Mouse (Mus musculus): Measurements from ENCODE around the gene Thy1. TPM values are rescaled to one million over a fixed set of nuclear protein-coding genes. Genes with fewer than 3 reads are reported as not detected.

Thy1 gene
- polyA plus RNA-seq, 1 experiment from 2014 or later = 13.0 TPM

DNA sequence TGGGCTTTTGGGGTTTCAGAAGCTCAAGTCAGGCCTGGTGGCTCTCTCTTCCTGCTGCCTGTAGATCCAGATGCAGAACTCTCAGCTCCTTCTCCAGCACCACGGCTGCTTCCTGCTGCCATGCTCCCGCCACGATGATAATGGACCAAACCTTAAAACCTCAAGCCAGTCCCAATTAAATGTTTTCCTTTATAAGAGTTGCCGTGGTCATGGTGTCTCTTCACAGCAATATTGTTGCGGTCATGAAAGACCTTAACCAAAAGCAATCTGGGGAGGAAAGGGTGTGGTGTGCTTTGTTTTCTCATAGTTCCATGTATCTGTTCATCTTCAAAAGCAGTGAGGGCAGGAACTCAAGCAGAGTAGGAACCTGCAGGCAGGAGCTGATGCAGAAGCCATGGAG lies 6.1 kb upstream of the Thy1 start:
- no peak for ATAC-seq (ENCODE audit: low FRiP score)
- Histone ChIP-seq H3K27ac (replicated peaks) (no peak overlapping the region), H3K4me3 (replicated peaks) (no peak overlapping the region), H3K36me3 (no peaks in the 10 kb centered on the region), H3K4me1 (no peaks in the 10 kb centered on the region), H3K9me3 (replicated peaks) (no peaks in the 10 kb centered on the region), H3K27me3 (replicated peaks) (peaks cover 5% of the 10 kb centered on the region), H3K4me2 (no peak overlapping the region), H3K9ac (replicated peaks) (no peak overlapping the region)
- WGBS = 94% methylated on average over 5 of the region's 5 CpGs

DNA sequence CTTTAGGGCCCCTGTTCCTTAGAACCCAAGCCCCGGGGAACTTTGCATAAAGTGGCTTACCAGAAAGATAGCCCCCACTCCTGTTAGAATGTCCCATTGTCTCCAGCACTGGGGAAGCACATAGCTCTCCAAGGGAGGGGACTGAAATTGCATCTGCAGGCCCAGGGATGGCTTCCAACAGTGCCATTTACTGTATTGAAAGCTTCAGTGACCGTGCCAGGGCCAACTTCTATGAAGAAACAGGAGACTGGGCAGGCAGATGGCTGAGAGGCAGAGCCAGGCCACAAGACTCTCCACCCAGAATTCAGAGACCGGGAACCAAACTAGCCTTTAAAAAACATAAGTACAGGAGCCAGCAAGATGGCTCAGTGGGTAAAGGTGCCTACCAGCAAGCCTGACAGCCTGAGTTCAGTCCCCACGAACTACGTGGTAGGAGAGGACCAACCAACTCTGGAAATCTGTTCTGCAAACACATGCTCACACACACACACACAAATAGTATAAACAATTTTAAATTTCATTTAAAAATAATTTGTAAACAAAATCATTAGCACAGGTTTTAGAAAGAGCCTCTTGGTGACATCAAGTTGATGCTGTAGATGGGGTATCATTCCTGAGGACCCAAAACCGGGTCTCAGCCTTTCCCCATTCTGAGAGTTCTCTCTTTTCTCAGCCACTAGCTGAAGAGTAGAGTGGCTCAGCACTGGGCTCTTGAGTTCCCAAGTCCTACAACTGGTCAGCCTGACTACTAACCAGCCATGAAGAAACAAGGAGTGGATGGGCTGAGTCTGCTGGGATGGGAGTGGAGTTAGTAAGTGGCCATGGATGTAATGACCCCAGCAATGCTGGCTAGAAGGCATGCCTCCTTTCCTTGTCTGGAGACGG lies 1.4 kb upstream of the Thy1 start:
- H3K4me1 ChIP-seq = peaks cover 19% of the 10 kb centered on the region
- H3K4me3 ChIP-seq (replicated peaks) = no peak overlapping the region
- H3K4me2 ChIP-seq = no peak overlapping the region
- no peak overlapping the region for H3K9ac ChIP-seq (replicated peaks)
- no peaks in the 10 kb centered on the region for H3K36me3 ChIP-seq
- 54% methylated on average over 7 of the region's 7 CpGs for WGBS
- no peak overlapping the region for H3K27ac ChIP-seq (replicated peaks)
- no peaks in the 10 kb centered on the region for H3K9me3 ChIP-seq (replicated peaks)
- peaks cover 29% of the 10 kb centered on the region for H3K27me3 ChIP-seq (replicated peaks)
- ATAC-seq (ENCODE audit: low FRiP score) = no peak

DNA sequence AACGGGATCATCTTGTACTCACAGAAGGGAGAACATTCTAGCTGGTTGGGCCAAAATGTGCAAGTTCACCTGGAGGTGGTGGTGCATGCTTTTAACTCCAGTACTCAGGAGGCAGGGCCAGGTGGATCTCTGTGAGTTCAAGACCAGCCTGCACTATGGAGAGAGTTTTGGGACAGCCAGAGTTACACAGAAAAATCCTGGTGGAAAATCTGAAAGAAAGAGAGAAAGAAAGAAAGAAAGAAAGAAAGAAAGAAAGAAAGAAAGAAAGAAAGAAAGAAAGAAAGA lies 846 bp upstream of the Thy1 start:
- Histone ChIP-seq H3K27ac (replicated peaks) (no peak overlapping the region), H3K9me3 (replicated peaks) (no peaks in the 10 kb centered on the region), H3K36me3 (no peaks in the 10 kb centered on the region), H3K4me3 (replicated peaks) (no peak overlapping the region), H3K27me3 (replicated peaks) (peaks cover 29% of the 10 kb centered on the region), H3K4me1 (peaks cover 19% of the 10 kb centered on the region), H3K9ac (replicated peaks) (no peak overlapping the region), H3K4me2 (no peak overlapping the region; the same call in 1 of the 2 replicates)
- 96% methylated on average over 1 of the region's 1 CpGs for WGBS
- no peak for ATAC-seq (ENCODE audit: low FRiP score)

DNA sequence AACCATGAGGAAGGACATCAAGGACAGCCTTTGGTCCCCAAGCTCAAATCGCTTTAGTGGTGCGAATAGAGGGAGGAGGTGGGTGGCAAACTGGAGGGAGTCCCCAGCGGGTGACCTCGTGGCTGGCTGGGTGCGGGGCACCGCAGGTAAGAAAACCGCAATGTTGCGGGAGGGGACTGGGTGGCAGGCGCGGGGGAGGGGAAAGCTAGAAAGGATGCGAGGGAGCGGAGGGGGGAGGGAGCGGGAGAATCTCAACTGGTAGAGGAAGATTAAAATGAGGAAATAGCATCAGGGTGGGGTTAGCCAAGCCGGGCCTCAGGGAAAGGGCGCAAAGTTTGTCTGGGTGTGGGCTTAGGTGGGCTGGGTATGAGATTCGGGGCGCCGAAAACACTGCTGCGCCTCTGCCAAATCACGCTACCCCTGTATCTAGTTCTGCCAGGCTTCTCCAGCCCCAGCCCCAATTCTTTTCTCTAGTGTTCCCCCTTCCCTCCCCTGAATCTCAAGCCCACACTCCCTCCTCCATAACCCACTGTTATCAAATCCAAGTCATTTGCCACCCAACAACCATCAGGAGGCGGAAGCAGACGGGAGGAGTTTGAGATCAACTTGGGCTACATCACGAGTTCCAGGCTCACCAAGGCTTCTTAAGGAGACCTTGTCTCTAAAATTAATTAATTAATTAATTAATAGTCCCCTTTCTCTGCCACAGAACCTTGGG lies 683 bp downstream of the Thy1 start:
- H3K4me3 ChIP-seq (replicated peaks) = peak overlapping the region; percentile 42
- WGBS = 4% methylated on average over 22 of the region's 23 CpGs
- H3K4me1 ChIP-seq = peaks cover 19% of the 10 kb centered on the region
- ATAC-seq (ENCODE audit: low FRiP score) = peak; percentile 61
- no peaks in the 10 kb centered on the region for H3K36me3 ChIP-seq
- H3K9me3 ChIP-seq (replicated peaks) = no peaks in the 10 kb centered on the region
- H3K9ac ChIP-seq (replicated peaks) = peak overlapping the region; percentile 45
- H3K27me3 ChIP-seq (replicated peaks) = peaks cover 29% of the 10 kb centered on the region
- peak overlapping the region; percentile 63 for H3K4me2 ChIP-seq
- H3K27ac ChIP-seq (replicated peaks) = no peak overlapping the region

DNA sequence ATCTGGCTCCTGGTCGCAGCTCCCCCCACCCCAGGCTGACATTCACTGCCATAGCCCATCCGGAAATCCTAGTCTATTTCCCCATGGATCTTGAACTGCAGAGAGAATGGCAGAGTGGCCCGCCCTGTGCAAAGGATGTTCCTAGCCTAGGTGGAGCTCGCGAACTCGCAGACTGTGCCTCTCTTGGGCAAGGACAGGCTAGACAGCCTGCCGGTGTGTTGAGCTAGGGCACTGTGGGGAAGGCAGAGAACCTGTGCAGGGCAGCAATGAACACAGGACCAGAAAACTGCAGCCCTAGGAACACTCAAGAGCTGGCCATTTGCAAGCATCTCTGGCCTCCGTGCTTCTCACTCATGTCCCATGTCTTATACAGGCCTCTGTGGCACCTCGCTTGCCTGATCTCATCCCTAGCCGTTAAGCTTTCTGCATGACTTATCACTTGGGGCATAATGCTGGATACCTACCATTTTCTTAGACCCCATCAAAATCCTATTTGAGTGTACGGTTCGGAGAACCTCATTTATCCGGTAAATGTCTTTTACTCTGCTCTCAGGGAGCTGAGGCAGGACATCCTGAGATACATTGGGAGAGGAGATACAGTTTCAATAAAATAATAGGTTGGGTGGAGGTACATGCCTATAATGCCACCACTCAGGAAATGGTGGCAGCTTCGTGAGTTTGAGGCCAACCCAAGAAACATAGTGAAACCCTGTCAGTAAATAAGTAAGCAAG lies 1.4 kb downstream of the Thy1 start:
- peak overlapping the region; percentile 42 for H3K4me3 ChIP-seq (replicated peaks)
- H3K36me3 ChIP-seq = no peaks in the 10 kb centered on the region
- no peak overlapping the region for H3K27ac ChIP-seq (replicated peaks)
- H3K9me3 ChIP-seq (replicated peaks) = no peaks in the 10 kb centered on the region
- H3K4me1 ChIP-seq = peaks cover 19% of the 10 kb centered on the region
- ATAC-seq (ENCODE audit: low FRiP score) = no peak
- 44% methylated on average over 14 of the region's 14 CpGs for whole genome bisulfite sequencing
- H3K9ac ChIP-seq (replicated peaks) = no peak overlapping the region
- peaks cover 29% of the 10 kb centered on the region for H3K27me3 ChIP-seq (replicated peaks)
- H3K4me2 ChIP-seq = peak overlapping the region; percentile 63

DNA sequence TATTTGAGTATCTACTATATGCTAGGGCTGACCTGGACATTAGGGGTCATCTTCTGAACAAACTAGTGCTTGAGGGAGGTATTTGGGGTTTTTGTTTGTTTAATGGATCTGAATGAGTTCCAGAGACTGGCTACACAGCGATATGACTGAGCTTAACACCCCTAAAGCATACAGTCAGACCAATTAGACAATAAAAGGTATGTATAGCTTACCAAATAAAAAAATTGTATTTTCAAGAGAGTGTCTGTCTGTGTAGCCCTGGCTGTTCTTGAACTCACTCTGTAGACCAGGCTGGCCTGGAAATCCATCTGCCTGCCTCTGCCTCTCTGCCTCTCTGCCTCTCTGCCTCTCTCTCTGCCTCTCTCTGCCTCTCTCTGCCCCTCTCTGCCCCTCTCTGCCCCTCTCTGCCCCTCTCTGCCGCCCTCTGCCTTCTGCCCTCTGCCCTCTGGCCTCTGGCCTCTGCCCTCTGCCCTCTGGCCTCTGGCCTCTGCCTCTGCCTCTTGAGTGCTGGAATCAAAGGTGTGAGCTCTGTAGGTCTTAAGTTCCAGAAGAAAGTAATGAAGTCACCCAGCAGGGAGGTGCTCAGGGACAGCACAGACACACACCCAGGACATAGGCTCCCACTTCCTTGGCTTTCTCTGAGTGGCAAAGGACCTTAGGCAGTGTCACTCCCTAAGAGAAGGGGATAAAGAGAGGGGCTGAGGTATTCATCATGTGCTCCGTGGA lies 2.1 kb downstream of the Thy1 start:
- peaks cover 29% of the 10 kb centered on the region for H3K27me3 ChIP-seq (replicated peaks)
- WGBS = 77% methylated on average over 3 of the region's 3 CpGs
- H3K4me1 ChIP-seq = peaks cover 19% of the 10 kb centered on the region

DNA sequence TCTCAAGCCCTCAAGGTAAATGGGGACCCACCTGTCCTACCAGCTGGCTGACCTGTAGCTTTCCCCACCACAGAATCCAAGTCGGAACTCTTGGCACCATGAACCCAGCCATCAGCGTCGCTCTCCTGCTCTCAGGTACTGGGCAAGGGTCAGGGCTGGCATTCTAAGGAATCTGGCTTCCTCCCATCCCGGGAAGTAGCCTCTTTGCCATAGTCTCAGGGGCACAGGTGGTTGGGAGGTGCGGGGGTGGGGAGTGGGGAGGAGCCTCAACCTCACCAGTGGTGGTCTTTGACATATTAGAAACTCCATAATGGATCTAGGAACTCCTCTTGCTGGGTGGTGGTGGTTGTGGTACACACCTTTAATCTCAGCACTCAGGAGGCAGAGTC lies 2.7 kb downstream of the Thy1 start:
- Histone ChIP-seq H3K9ac (replicated peaks) (no peak overlapping the region), H3K27ac (replicated peaks) (no peak overlapping the region), H3K4me2 (no peak overlapping the region), H3K9me3 (replicated peaks) (no peaks in the 10 kb centered on the region), H3K4me3 (replicated peaks) (no peak overlapping the region), H3K36me3 (no peaks in the 10 kb centered on the region), H3K27me3 (replicated peaks) (peaks cover 29% of the 10 kb centered on the region), H3K4me1 (peaks cover 19% of the 10 kb centered on the region)
- ATAC-seq (ENCODE audit: low FRiP score) = no peak
- 86% methylated on average over 5 of the region's 5 CpGs for WGBS

More for the DNA sequence above, 2.1 kb downstream of the Thy1 start:
- Histone ChIP-seq H3K36me3 (no peaks in the 10 kb centered on the region), H3K9ac (replicated peaks) (no peak overlapping the region), H3K4me2 (no peak overlapping the region), H3K9me3 (replicated peaks) (no peaks in the 10 kb centered on the region), H3K4me3 (replicated peaks) (no peak overlapping the region), H3K27ac (replicated peaks) (no peak overlapping the region)
- no peak for ATAC-seq (ENCODE audit: low FRiP score)

DNA sequence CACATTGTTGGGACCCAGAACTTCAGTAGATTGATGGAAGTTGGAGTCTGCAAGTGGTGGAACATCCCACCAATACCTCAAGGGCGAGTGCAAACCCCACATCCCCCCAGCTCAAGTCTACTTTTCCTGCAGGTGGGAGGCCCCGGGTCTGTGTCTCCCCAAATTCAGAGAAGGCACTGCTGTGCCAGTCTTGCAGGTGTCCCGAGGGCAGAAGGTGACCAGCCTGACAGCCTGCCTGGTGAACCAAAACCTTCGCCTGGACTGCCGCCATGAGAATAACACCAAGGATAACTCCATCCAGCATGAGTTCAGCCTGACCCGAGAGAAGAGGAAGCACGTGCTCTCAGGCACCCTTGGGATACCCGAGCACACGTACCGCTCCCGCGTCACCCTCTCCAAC lies 3.2 kb downstream of the Thy1 start:
- peaks cover 29% of the 10 kb centered on the region for H3K27me3 ChIP-seq (replicated peaks)
- H3K4me1 ChIP-seq = peaks cover 19% of the 10 kb centered on the region
- no peak overlapping the region for H3K4me2 ChIP-seq
- H3K36me3 ChIP-seq = no peaks in the 10 kb centered on the region
- WGBS = 87% methylated on average over 12 of the region's 12 CpGs
- H3K9ac ChIP-seq (replicated peaks) = no peak overlapping the region
- no peaks in the 10 kb centered on the region for H3K9me3 ChIP-seq (replicated peaks)
- ATAC-seq (ENCODE audit: low FRiP score) = no peak
- H3K4me3 ChIP-seq (replicated peaks) = no peak overlapping the region
- H3K27ac ChIP-seq (replicated peaks) = no peak overlapping the region

DNA sequence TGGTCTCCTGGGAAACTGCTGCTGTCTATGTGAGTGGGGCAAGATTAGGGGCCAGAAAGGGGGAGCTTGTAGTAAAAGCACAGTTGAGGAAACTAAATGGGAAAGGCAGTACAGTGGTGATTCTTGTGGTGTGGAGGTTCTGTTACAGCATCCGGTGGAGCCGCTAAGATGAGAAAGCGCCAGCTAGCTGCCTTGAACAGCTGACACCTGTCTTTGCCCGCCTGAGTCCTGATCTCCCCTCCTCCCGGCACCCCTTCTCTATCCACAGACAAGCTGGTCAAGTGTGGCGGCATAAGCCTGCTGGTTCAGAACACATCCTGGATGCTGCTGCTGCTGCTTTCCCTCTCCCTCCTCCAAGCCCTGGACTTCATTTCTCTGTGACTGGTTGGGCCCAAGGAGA lies 3.9 kb downstream of the Thy1 start:
- H3K27me3 ChIP-seq (replicated peaks) = peaks cover 27% of the 10 kb centered on the region
- WGBS = 77% methylated on average over 6 of the region's 6 CpGs
- H3K9me3 ChIP-seq (replicated peaks) = no peaks in the 10 kb centered on the region
- no peak overlapping the region for H3K4me2 ChIP-seq
- H3K9ac ChIP-seq (replicated peaks) = no peak overlapping the region
- H3K36me3 ChIP-seq = no peaks in the 10 kb centered on the region
- no peak overlapping the region for H3K27ac ChIP-seq (replicated peaks)
- H3K4me3 ChIP-seq (replicated peaks) = no peak overlapping the region
- peaks cover 19% of the 10 kb centered on the region for H3K4me1 ChIP-seq
- ATAC-seq (ENCODE audit: low FRiP score) = no peak

DNA sequence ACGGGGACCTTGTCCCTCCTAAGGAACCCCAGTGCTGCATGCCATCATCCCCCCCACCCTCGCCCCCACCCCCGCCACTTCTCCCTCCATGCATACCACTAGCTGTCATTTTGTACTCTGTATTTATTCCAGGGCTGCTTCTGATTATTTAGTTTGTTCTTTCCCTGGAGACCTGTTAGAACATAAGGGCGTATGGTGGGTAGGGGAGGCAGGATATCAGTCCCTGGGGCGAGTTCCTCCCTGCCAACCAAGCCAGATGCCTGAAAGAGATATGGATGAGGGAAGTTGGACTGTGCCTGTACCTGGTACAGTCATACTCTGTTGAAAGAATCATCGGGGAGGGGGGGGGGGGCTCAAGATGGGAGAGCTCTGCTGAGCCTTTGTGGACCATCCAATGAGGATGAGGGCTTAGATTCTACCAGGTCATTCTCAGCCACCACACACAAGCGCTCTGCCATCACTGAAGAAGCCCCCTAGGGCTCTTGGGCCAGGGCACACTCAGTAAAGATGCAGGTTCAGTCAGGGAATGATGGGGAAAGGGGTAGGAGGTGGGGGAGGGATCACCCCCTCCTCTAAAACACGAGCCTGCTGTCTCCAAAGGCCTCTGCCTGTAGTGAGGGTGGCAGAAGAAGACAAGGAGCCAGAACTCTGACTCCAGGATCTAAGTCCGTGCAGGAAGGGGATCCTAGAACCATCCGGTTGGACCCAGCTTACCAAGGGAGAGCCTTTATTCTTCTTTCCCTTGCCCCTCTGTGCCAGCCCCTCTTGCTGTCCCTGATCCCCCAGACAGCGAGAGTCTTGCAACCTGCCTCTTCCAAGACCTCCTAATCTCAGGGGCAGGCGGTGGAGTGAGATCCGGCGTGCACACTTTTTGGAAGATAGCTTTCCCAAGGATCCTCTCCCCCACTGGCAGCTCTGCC lies 4.6 kb downstream of the Thy1 start:
- Histone ChIP-seq H3K36me3 (no peaks in the 10 kb centered on the region), H3K9me3 (replicated peaks) (no peaks in the 10 kb centered on the region), H3K9ac (replicated peaks) (no peak overlapping the region), H3K4me2 (no peak overlapping the region), H3K4me3 (replicated peaks) (no peak overlapping the region), H3K27ac (replicated peaks) (no peak overlapping the region), H3K27me3 (replicated peaks) (peaks cover 24% of the 10 kb centered on the region), H3K4me1 (peaks cover 17% of the 10 kb centered on the region)
- no peak for ATAC-seq (ENCODE audit: low FRiP score)
- 83% methylated on average over 14 of the region's 14 CpGs for WGBS

All from neural tube, embryonic 15.5 days (tissue).